Mouse (Mus musculus) lung, postnatal 0 days (tissue): ENCODE data around the gene Dcbld2. TPM values are rescaled to one million over a fixed set of nuclear protein-coding genes. Genes with fewer than 3 reads are reported as not detected.
"Not testable (repeated sequence)": the region's sequence is repeated elsewhere in the genome, so short reads cannot be mapped to it uniquely, and the experiment has no call there.

Source experiments
- ATAC-seq: fragments of 200-750 bp; cut with Nextera tagmentation; 2 replicates; pipeline ENCODE4 v1.8.0; 2017; ENCODE audit warnings: moderate library complexity
- DNase-seq: peaks from one replicate; pipeline ENCODE4 v3.0.0-alpha.2; 2016; ENCODE audit warnings: low spot score
- H3K27ac ChIP-seq: fragments of 300-500 bp; sonication (generic); 2 replicates; pipeline ENCODE4 v1.5.1; 2014; ENCODE audit warnings: antibody characterized with exemption, mild to moderate bottlenecking, low read length, mixed read lengths
- H3K27me3 ChIP-seq: fragments of 300-500 bp; sonication (generic); replicated peaks from 2 replicates; pipeline ENCODE4 v1.6.1; 2014; ENCODE audit warnings: low read length, mixed read lengths; ENCODE audit not compliant: insufficient read depth
- H3K36me3 ChIP-seq: fragments of 300-500 bp; sonication (generic); 2 replicates; pipeline ENCODE4 v1.6.1; 2014; ENCODE audit warnings: low read length, mixed read lengths; ENCODE audit not compliant: insufficient read depth
- H3K4me1 ChIP-seq: fragments of 300-500 bp; sonication (generic); 2 replicates; pipeline ENCODE4 v1.6.1; 2014; ENCODE audit warnings: antibody characterized with exemption, low read depth, low read length, mixed read lengths; ENCODE audit not compliant: insufficient read depth
- H3K4me2 ChIP-seq: fragments of 300-500 bp; sonication (generic); replicated peaks from 2 replicates; pipeline ENCODE4 v1.6.1; 2014; ENCODE audit warnings: low read depth, mild to moderate bottlenecking, low read length, moderate library complexity, mixed read lengths
- H3K4me3 ChIP-seq: fragments of 300-500 bp; sonication (generic); 2 replicates; pipeline ENCODE4 v1.5.1; 2014; ENCODE audit warnings: low read depth, low read length
- H3K9ac ChIP-seq: fragments of 300-500 bp; sonication (generic); replicated peaks from 2 replicates; pipeline ENCODE4 v1.6.1; 2014; ENCODE audit warnings: low read depth, mild to moderate bottlenecking
- H3K9me3 ChIP-seq: fragments of 300-500 bp; sonication (generic); 2 replicates; pipeline ENCODE4 v1.6.1; 2016; ENCODE audit warnings: low read length, mixed read lengths
- CTCF ChIP-seq: IDR thresholded peaks from 2 replicates; pipeline ENCODE4 v1.5.1; 2016; ENCODE audit warnings: antibody characterized with exemption, mild to moderate bottlenecking
- EP300 ChIP-seq: IDR thresholded peaks from 2 replicates; pipeline ENCODE4 v1.6.1; 2016; ENCODE audit warnings: antibody characterized with exemption, mild to moderate bottlenecking, control low read depth
- WGBS: fragments of 180-500 bp; shearing (Covaris S2); extraction: QIAGEN DNeasy Blood & Tissue Kit; methylation state at CpG from one replicate; pipeline ENCODE4 v1.1.7; 2014; 5-methylcytosine and 5-hydroxymethylcytosine counted together
- polyA plus RNA-seq: library from polyadenylated mRNA; unstranded; fragments of >200 nt; fragmentation: Nextera tagmentation; extraction: Ambion mirVana; gene quantifications from 2 replicates; pipeline ENCODE4 v1.2.1, GENCODE M21; 2015

The Dcbld2 gene
- polyA plus RNA-seq, 1 experiment from 2014 or later: 3.3 TPM

GRCm38 (mm10) chr16:58454617-58455016 is 46.4 kb downstream of the Dcbld2 start:
- H3K27me3 ChIP-seq: no peaks in the 10 kb centered on the region
- no peak overlapping the region for H3K27ac ChIP-seq
- H3K36me3 ChIP-seq: no peaks in the 10 kb centered on the region
- H3K4me3 ChIP-seq: no peak overlapping the region
- no peaks in the 10 kb centered on the region for H3K4me1 ChIP-seq
- H3K9me3 ChIP-seq: no peaks in the 10 kb centered on the region
- WGBS: 51% methylated on average over 8 of the region's 8 CpGs
- peak; percentile 62 for ATAC-seq
- TF ChIP-seq CTCF (peak; percentile 98), EP300 (no peak)
- peak; percentile 68 for DNase-seq
- H3K4me2 ChIP-seq: no peak overlapping the region
- no peak overlapping the region for H3K9ac ChIP-seq

GRCm38 (mm10) chr16:58455118-58455517 is 46.9 kb downstream of the Dcbld2 start:
- H3K27ac ChIP-seq: no peak overlapping the region
- no peak for TF ChIP-seq CTCF
- ATAC-seq (no peak), DNase-seq (no peak)
- no peaks in the 10 kb centered on the region for H3K9me3 ChIP-seq
- H3K4me2 ChIP-seq: no peak overlapping the region
- H3K36me3 ChIP-seq: no peaks in the 10 kb centered on the region
- no peak overlapping the region for H3K4me3 ChIP-seq
- no peaks in the 10 kb centered on the region for H3K27me3 ChIP-seq
- H3K4me1 ChIP-seq: no peaks in the 10 kb centered on the region
- WGBS: 80% methylated on average over 5 of the region's 5 CpGs
- H3K9ac ChIP-seq: no peak overlapping the region

- Histone ChIP-seq H3K27me3 (no peaks in the 10 kb centered on the region), H3K9ac (no peak overlapping the region), H3K9me3 (no peaks in the 10 kb centered on the region), H3K36me3 (no peaks in the 10 kb centered on the region), H3K4me1 (no peaks in the 10 kb centered on the region), H3K27ac (no peak overlapping the region), H3K4me3 (no peak overlapping the region), H3K4me2 (no peak overlapping the region)
- WGBS: 73% methylated on average over 5 of the region's 5 CpGs
- no peak for DNase-seq
- no peak for ATAC-seq
- TF ChIP-seq CTCF (no peak), EP300 (no peak)
Observed at GRCm38 (mm10) chr16:58456445-58456844, 48.2 kb downstream of the Dcbld2 start.

- 76% methylated on average over 6 of the region's 6 CpGs for WGBS
- no peak overlapping the region for H3K4me2 ChIP-seq
Observed at GRCm38 (mm10) chr16:58456991-58457390, 48.7 kb downstream of the Dcbld2 start.

GRCm38 (mm10) chr16:58459966-58460365 is 51.7 kb downstream of the Dcbld2 start:
- H3K9ac ChIP-seq, H3K27ac ChIP-seq, H3K36me3 ChIP-seq: not testable (repeated sequence)

More at GRCm38 (mm10) chr16:58456991-58457390, 48.7 kb downstream of the Dcbld2 start:
- Histone ChIP-seq H3K4me1 (no peaks in the 10 kb centered on the region), H3K9me3 (no peaks in the 10 kb centered on the region), H3K36me3 (no peaks in the 10 kb centered on the region), H3K9ac (no peak overlapping the region), H3K4me3 (no peak overlapping the region), H3K27ac (no peak overlapping the region), H3K27me3 (no peaks in the 10 kb centered on the region)
- DNase-seq (no peak), ATAC-seq (no peak)
- TF ChIP-seq EP300: no peak
- no peak for TF ChIP-seq CTCF

GRCm38 (mm10) chr16:58460386-58460785 is 52.1 kb downstream of the Dcbld2 start:
- no peak overlapping the region for H3K27ac ChIP-seq
- DNase-seq: no peak
- H3K4me1 ChIP-seq: no peaks in the 10 kb centered on the region
- H3K4me2 ChIP-seq: no peak overlapping the region
- no peaks in the 10 kb centered on the region for H3K27me3 ChIP-seq
- no peak overlapping the region for H3K9ac ChIP-seq
- H3K36me3 ChIP-seq: no peaks in the 10 kb centered on the region; the same call in 1 of the 2 replicates
- no peaks in the 10 kb centered on the region for H3K9me3 ChIP-seq
- H3K4me3 ChIP-seq: no peak overlapping the region
- TF ChIP-seq CTCF (no peak), EP300 (no peak)
- no peak for ATAC-seq
- WGBS: 83% methylated on average over 10 of the region's 10 CpGs

More at GRCm38 (mm10) chr16:58459966-58460365, 51.7 kb downstream of the Dcbld2 start:
- H3K4me2 ChIP-seq, H3K27me3 ChIP-seq, DNase-seq, H3K4me1 ChIP-seq, H3K4me3 ChIP-seq, H3K9me3 ChIP-seq: not testable (repeated sequence)
- WGBS: 29% methylated on average over 3 of the region's 3 CpGs
- peak; percentile 35; the same call in 1 of the 2 replicates for ATAC-seq
